In genomic region chr1:130085207-130085606, GRCm38 (mm10) we compare ENCODE assay signal across 26 mouse cellular contexts.
DNase-seq lines count a peak whose midpoint lies in the region; ATAC-seq and TF ChIP-seq lines count a peak whose summit lies in the region.
"Had no signal": no experiment of that assay in that cellular context is flagged by ENCODE, and none has a peak within 500 bp of the region (broad histone marks: within the 10 kb centered on the region; RNA-seq: fewer than 3 reads in every experiment).

No protein-coding gene starts in this region.

- H3K27me3 ChIP-seq in CH12.LX (replicated peaks): no peaks in the 10 kb centered on the region
- H3K27me3 ChIP-seq: embryonic facial prominence, embryonic 12.5 days; embryonic facial prominence, embryonic 15.5 days; heart, embryonic 13.5 days; hindbrain, embryonic 13.5 days had no signal

- TF ChIP-seq POLR2A in CH12.LX (IDR thresholded peaks at IDR 0.05; ENCODE audit: low read depth, low read length): no peak

- ATAC-seq in granulocyte monocyte progenitor cell, adult 5-6 weeks (replicated peaks; ENCODE audit: poor library complexity, severe bottlenecking): no peak
- ATAC-seq: CD4-positive, CD25-positive, alpha-beta regulatory T cell, adult 4 months; forebrain, embryonic 14.5 days; forebrain, postnatal 0 days; hindbrain, embryonic 16.5 days had no signal

- H3K9me3 ChIP-seq in CH12.LX (replicated peaks; ENCODE audit: low read length): no peaks in the 10 kb centered on the region
- no peaks in the 10 kb centered on the region for H3K9me3 ChIP-seq in ES-E14 (ENCODE audit: control insufficient read depth, insufficient read depth, low read depth, low read length)
- H3K9me3 ChIP-seq: embryonic facial prominence, embryonic 12.5 days; embryonic facial prominence, embryonic 15.5 days; G1E; heart, embryonic 10.5 days; heart, embryonic 13.5 days; hindbrain, embryonic 13.5 days had no signal

- H3K36me3 ChIP-seq in CH12.LX (replicated peaks in 1 of 2; ENCODE audit: control insufficient read depth in 1 of 2, insufficient read depth in 1 of 2, low read length in 1 of 2) (no peaks in the 10 kb centered on the region), ES-E14 (ENCODE audit: control insufficient read depth, insufficient read depth, low read length, poor library complexity, severe bottlenecking) (no peaks in the 10 kb centered on the region)
- H3K36me3 ChIP-seq: embryonic facial prominence, embryonic 12.5 days; embryonic facial prominence, embryonic 15.5 days; G1E; heart, embryonic 10.5 days; heart, embryonic 13.5 days; hindbrain, embryonic 13.5 days had no signal

- H3K4me3 ChIP-seq in layer of hippocampus, adult 2 months: no peak overlapping the region
- no peak overlapping the region for H3K4me3 ChIP-seq in CH12.LX (replicated peaks in 1 of 3; ENCODE audit: low read depth in 2 of 3, low read length in 2 of 3, poor library complexity in 1 of 3)
- no peak overlapping the region for H3K4me3 ChIP-seq in ES-E14 (ENCODE audit: insufficient read depth in 1 of 2, low read depth in 1 of 2, low read length in 2 of 2, poor library complexity in 1 of 2, severe bottlenecking in 1 of 2)
- H3K4me3 ChIP-seq: embryonic facial prominence, embryonic 12.5 days; embryonic facial prominence, embryonic 15.5 days; heart, adult 2 months; heart, embryonic 10.5 days; heart, embryonic 13.5 days; hindbrain, embryonic 13.5 days had no signal

- TF ChIP-seq EP300 in CH12.LX (IDR thresholded peaks at IDR 0.05; ENCODE audit: low read length): no peak

- no peak for TF ChIP-seq RAD21 in CH12.LX (IDR thresholded peaks at IDR 0.05; ENCODE audit: low read depth, low read length)

- no peak for TF ChIP-seq CTCF in layer of hippocampus, adult 2 months (conservative IDR thresholded peaks at IDR 0.05)
- no peak for TF ChIP-seq CTCF in CH12.LX (conservative IDR thresholded peaks at IDR 0.05 in 1 of 2, IDR thresholded peaks at IDR 0.05 in 1 of 2; ENCODE audit: low read depth in 2 of 2, low read length in 2 of 2)

- in situ Hi-C loops in CH12.LX (cut with MboI; ENCODE audit: low pct_ligation_motif_present, low pct_unique_long_range_greater_than_20kb, low sequenced_read_pairs) (no loop called here), ES-E14 (cut with MboI; ENCODE audit: low sequenced_read_pairs in 2 of 2, unreplicated experiment in 2 of 2) (no loop called here)

- DNase-seq in layer of hippocampus, adult 2 months (ENCODE audit: low spot score in 2 of 2): no peak
- DNase-seq in layer of hippocampus, postnatal 36 days: no peak
- DNase-seq in CH12.LX (ENCODE audit: extremely low read depth) (no peak), ES-E14 (ENCODE audit: low read depth, low spot score) (no peak)
- no peak for DNase-seq in testis, postnatal 10 days (ENCODE audit: low spot score)
- DNase-seq: adrenal gland, adult 2 months; adrenal gland, postnatal 14 days; cerebellum, adult 11 months; cerebellum, adult 2 months; cerebellum, adult 9-11 months; cerebellum, postnatal 25 days; forebrain, postnatal 0 days; gastrocnemius, postnatal 25 days; heart, adult 2 months; heart, postnatal 14 days; heart, postnatal 4 days had no signal

- no peaks in the 10 kb centered on the region for H3K4me1 ChIP-seq in CH12.LX (ENCODE audit: control insufficient read depth in 1 of 2, insufficient read depth in 2 of 2)
- H3K4me1 ChIP-seq in ES-E14 (ENCODE audit: control insufficient read depth in 2 of 2, insufficient read depth in 2 of 2, low read length in 2 of 2, poor library complexity in 1 of 2): no peaks in the 10 kb centered on the region
- H3K4me1 ChIP-seq: embryonic facial prominence, embryonic 12.5 days; embryonic facial prominence, embryonic 15.5 days; heart, embryonic 10.5 days; heart, embryonic 13.5 days; hindbrain, embryonic 13.5 days had no signal

- dilution Hi-C loops in CH12.LX (cut with MboI; ENCODE audit: extremely low pct_ligation_motif_present, extremely low pct_unique_long_range_greater_than_20kb, low sequenced_read_pairs): no loop called here

- no peaks in the 10 kb centered on the region for H3K79me2 ChIP-seq in CH12.LX (replicated peaks; ENCODE audit: control insufficient read depth, extremely low read depth, insufficient read depth, poor library complexity, severe bottlenecking)

- H3K9ac ChIP-seq in CH12.LX (ENCODE audit: insufficient read depth, low read depth) (no peak overlapping the region), ES-E14 (ENCODE audit: insufficient read depth, low read depth, low read length, poor library complexity, severe bottlenecking) (no peak overlapping the region)
- H3K9ac ChIP-seq: embryonic facial prominence, embryonic 12.5 days; embryonic facial prominence, embryonic 15.5 days; forebrain, postnatal 0 days; heart, embryonic 13.5 days; hindbrain, embryonic 13.5 days had no signal

- H3K27ac ChIP-seq in layer of hippocampus, adult 2 months: peak overlapping the region; percentile 76
- H3K27ac ChIP-seq in CH12.LX (ENCODE audit: insufficient read depth, low read depth) (no peak overlapping the region), ES-E14 (ENCODE audit: insufficient read depth, low read depth, low read length, poor library complexity, severe bottlenecking) (no peak overlapping the region)
- H3K27ac ChIP-seq: embryonic facial prominence, embryonic 12.5 days; embryonic facial prominence, embryonic 15.5 days; heart, adult 2 months; heart, embryonic 10.5 days; heart, embryonic 13.5 days; hindbrain, embryonic 13.5 days had no signal

- H3K4me2 ChIP-seq in CH12.LX (ENCODE audit: insufficient read depth, low read depth, poor library complexity, severe bottlenecking): no peak overlapping the region
- H3K4me2 ChIP-seq: embryonic facial prominence, embryonic 12.5 days; embryonic facial prominence, embryonic 15.5 days; heart, embryonic 13.5 days; hindbrain, embryonic 13.5 days had no signal

TF ChIP-seq in CH12.LX, 34 proteins besides CTCF, POLR2A, EP300 and RAD21:
- TF ChIP-seq MAFK (IDR thresholded peaks at IDR 0.05; ENCODE audit: insufficient replicate concordance, low read length): peak; percentile 96
- no peak for TF ChIP-seq KAT2A (IDR thresholded peaks at IDR 0.05; ENCODE audit: insufficient replicate concordance, low read length)
- TF ChIP-seq GABPA (IDR thresholded peaks at IDR 0.05; ENCODE audit: insufficient replicate concordance, low read depth, low read length): no peak

TF ChIP-seq in ES-E14, 5 proteins besides CTCF, POLR2A, EP300 and RAD21:
- peak; percentile 97 for TF ChIP-seq MAFK (IDR thresholded peaks at IDR 0.05; ENCODE audit: insufficient read depth, low read depth, low read length)
- TF ChIP-seq ZNF384 (IDR thresholded peaks at IDR 0.05; ENCODE audit: low read depth, low read length): no peak
